In the genomic region with DNA sequence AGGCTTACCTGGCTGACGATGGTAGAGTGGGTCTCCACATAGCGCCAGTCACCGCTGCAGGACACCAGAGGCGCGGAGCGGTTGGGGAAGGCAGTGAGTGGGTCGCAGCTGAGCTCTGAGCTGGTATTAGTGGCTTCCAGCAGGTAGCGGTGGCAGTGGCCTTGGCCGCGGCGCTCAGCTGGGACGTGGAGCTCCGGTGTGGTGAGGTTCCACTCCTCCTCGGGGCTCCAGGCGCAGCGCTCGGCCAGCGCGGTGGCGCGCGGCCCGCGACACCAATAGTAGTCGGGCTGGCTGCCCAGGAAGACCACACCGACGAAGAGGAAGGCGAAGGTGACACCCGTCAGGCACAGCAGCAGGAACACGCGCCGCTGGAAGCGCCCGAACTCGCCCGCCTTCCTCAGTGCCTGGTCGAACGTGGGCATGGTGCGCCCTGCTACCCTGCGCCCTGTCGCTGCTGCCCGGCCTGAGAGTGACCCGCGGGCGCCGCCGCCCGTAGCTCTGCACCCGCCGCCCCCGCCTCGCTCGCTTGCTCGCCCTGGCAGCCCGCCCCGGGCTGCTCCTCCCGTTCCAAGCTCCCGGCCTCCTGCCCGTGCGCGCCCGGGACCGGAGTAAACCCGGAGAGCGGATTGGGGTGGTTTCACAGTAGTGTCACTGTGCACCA, we compare ENCODE assay signal across 9 mouse cellular contexts. TPM values are rescaled to one million over a fixed set of nuclear protein-coding genes. Genes with fewer than 3 reads are reported as not detected.
DNase-seq lines count a peak whose midpoint lies in the region; ATAC-seq lines count a peak whose summit lies in the region.
"Had no signal": no experiment of that assay in that cellular context is flagged by ENCODE, and none has a peak within 500 bp of the region (broad histone marks: within the 10 kb centered on the region; RNA-seq: fewer than 3 reads in every experiment).

No protein-coding gene starts in this region.

- H3K36me3 ChIP-seq in embryonic facial prominence, embryonic 14.5 days (ENCODE audit: control insufficient read depth, insufficient read depth, low read length), result no peaks in the 10 kb centered on the region
- H3K36me3 ChIP-seq in midbrain, embryonic 11.5 days (ENCODE audit: control insufficient read depth, insufficient read depth, low read length), result no peaks in the 10 kb centered on the region

- under 1% methylated on average over 22 of the region's 65 CpGs for WGBS in embryonic facial prominence, embryonic 14.5 days
- 3% methylated on average over 47 of the region's 65 CpGs for WGBS in midbrain, embryonic 11.5 days

- H3K4me2 ChIP-seq in embryonic facial prominence, embryonic 14.5 days (ENCODE audit: low read depth, low read length), result peak overlapping the region; percentile 67
- H3K4me2 ChIP-seq in midbrain, embryonic 11.5 days, result peak overlapping the region; percentile 42

- DNase-seq in kidney, adult 11 months, result peak; percentile 8
- no peak for DNase-seq in kidney, adult 8-10 months
- no peak for DNase-seq in embryonic facial prominence, embryonic 14.5 days (ENCODE audit: low spot score)
- peak; percentile 57 to 66 for DNase-seq in heart, postnatal 10 days
- DNase-seq in kidney, postnatal 4 days, result peak; percentile 36 to 47
- no peak for DNase-seq in midbrain, embryonic 11.5 days (ENCODE audit: low spot score, missing footprints)

- H3K9me3 ChIP-seq in embryonic facial prominence, embryonic 14.5 days (ENCODE audit: control insufficient read depth, low read length), result no peaks in the 10 kb centered on the region
- H3K9me3 ChIP-seq in midbrain, embryonic 11.5 days (ENCODE audit: control insufficient read depth, low read length), result no peaks in the 10 kb centered on the region

- peak overlapping the region; percentile 41 for H3K4me3 ChIP-seq in embryonic facial prominence, embryonic 14.5 days (ENCODE audit: low read depth, low read length)
- peak overlapping the region; percentile 11; the same call in 1 of the 2 replicates for H3K4me3 ChIP-seq in midbrain, embryonic 11.5 days (ENCODE audit: low read depth, low read length)

- H3K27me3 ChIP-seq in embryonic facial prominence, embryonic 14.5 days (replicated peaks; ENCODE audit: control insufficient read depth, insufficient read depth, low read length), result peaks cover 59% of the 10 kb centered on the region
- H3K27me3 ChIP-seq in midbrain, embryonic 11.5 days (ENCODE audit: control insufficient read depth, insufficient read depth, low read length), result peaks cover 32% of the 10 kb centered on the region

- H3K9ac ChIP-seq in embryonic facial prominence, embryonic 14.5 days (ENCODE audit: low read depth, low read length), result peak overlapping the region; percentile 35; the same call in 1 of the 2 replicates
- H3K9ac ChIP-seq in midbrain, embryonic 11.5 days (ENCODE audit: low read length), result no peak overlapping the region

- H3K27ac ChIP-seq in embryonic facial prominence, embryonic 14.5 days (replicated peaks; ENCODE audit: low read depth, low read length), result no peak overlapping the region
- no peak overlapping the region for H3K27ac ChIP-seq in midbrain, embryonic 11.5 days (ENCODE audit: low read depth, low read length)

- ATAC-seq in embryonic facial prominence, embryonic 14.5 days (ENCODE audit: low read depth), result no peak
- no peak for ATAC-seq in midbrain, embryonic 11.5 days (ENCODE audit: low FRiP score)
- no peak for ATAC-seq in activated CD4-positive, CD25-positive, alpha-beta regulatory T cell, adult 4 months
- no peak for ATAC-seq in inflammation-experienced regulatory T-cells, adult 6 months

- no peaks in the 10 kb centered on the region for H3K4me1 ChIP-seq in embryonic facial prominence, embryonic 14.5 days (ENCODE audit: control insufficient read depth, insufficient read depth, low read length)
- no peaks in the 10 kb centered on the region for H3K4me1 ChIP-seq in midbrain, embryonic 11.5 days (ENCODE audit: control insufficient read depth, insufficient read depth, low read length)

- intact Hi-C loops in heart, postnatal 10 days (cut with DNase I), result no loop called here

RNA-seq across cellular contexts. Expression of a gene that starts 0.5 kb away (rescaled TPM):
- polyA plus RNA-seq in embryonic facial prominence, embryonic 14.5 days (2014; fragmentation: Nextera tagmentation; extraction: Ambion mirVana), result 0.84 and 1.4 TPM in 2 replicates
- total RNA-seq in heart, postnatal 10 days (2021), result 1 to 10 TPM; 1.8 to 2.3 TPM
- 0.18 and 0.23 TPM in 2 replicates for polyA plus RNA-seq in midbrain, embryonic 11.5 days (2014; fragmentation: Nextera tagmentation; extraction: Ambion mirVana)
- polyA plus RNA-seq in activated CD4-positive, CD25-positive, alpha-beta regulatory T cell, adult 4 months (2017; shearing (Covaris generic)), result not detected
- under 1 TPM in 1 of 3 experiments, not detected in 2; 0.08 TPM for polyA plus RNA-seq in inflammation-experienced regulatory T-cells, adult 6 months (2017; shearing (Covaris generic))
- total RNA-seq: CH12.LX had no signal

Comparison
In these comparisons a context has a peak if more than half of its experiments do, and no peak if none do; other contexts are left out.
1. DNase-seq: peak in kidney, adult 11 months (single experiment), heart, postnatal 10 days (2 of 2) and kidney, postnatal 4 days (2 of 2); none in kidney, adult 8-10 months (0 of 2), embryonic facial prominence, embryonic 14.5 days (single experiment) and midbrain, embryonic 11.5 days (single experiment).